ENCODE assay signal across 9 mouse cellular contexts in genomic region chr7:99540016-99540415, GRCm38 (mm10). TPM values are rescaled to one million over a fixed set of nuclear protein-coding genes. Genes with fewer than 3 reads are reported as not detected.
A peak's percentile ranks its signal among the peaks of the same experiment; 100 is the strongest.
DNase-seq lines count a peak whose midpoint lies in the region; ATAC-seq and TF ChIP-seq lines count a peak whose summit lies in the region.
"Had no signal": no experiment of that assay in that cellular context is flagged by ENCODE, and none has a peak within 500 bp of the region (broad histone marks: within the 10 kb centered on the region; RNA-seq: fewer than 3 reads in every experiment).

No protein-coding gene starts in this region.

- TF ChIP-seq CTCF in forebrain, postnatal 0 days (IDR thresholded peaks at IDR 0.05; ENCODE audit: low read depth) = no peak
- no peak for TF ChIP-seq CTCF in bone marrow macrophage, adult 2 months (IDR thresholded peaks at IDR 0.05; ENCODE audit: low read depth, low read length)

- no peak for ATAC-seq in forebrain, postnatal 0 days
- ATAC-seq in forebrain, embryonic 11.5 days (replicated peaks; ENCODE audit: low FRiP score) = no peak
- no peak for ATAC-seq in hindbrain, embryonic 13.5 days (ENCODE audit: low FRiP score)
- no peak for ATAC-seq in midbrain, embryonic 11.5 days (ENCODE audit: low FRiP score)

- H3K4me2 ChIP-seq in forebrain, postnatal 0 days (ENCODE audit: low read depth) = peak overlapping the region; percentile 58
- H3K4me2 ChIP-seq in forebrain, embryonic 11.5 days (ENCODE audit: low read depth, low read length, severe bottlenecking) = no peak overlapping the region
- H3K4me2 ChIP-seq in hindbrain, embryonic 13.5 days = peak overlapping the region; percentile 75
- no peak overlapping the region for H3K4me2 ChIP-seq in midbrain, embryonic 11.5 days

- H3K27me3 ChIP-seq in forebrain, postnatal 0 days (ENCODE audit: insufficient read depth, low read length) = no peaks in the 10 kb centered on the region
- H3K27me3 ChIP-seq in forebrain, embryonic 11.5 days (ENCODE audit: control insufficient read depth, insufficient read depth, low read length) = no peaks in the 10 kb centered on the region
- no peaks in the 10 kb centered on the region for H3K27me3 ChIP-seq in hindbrain, embryonic 13.5 days
- no peaks in the 10 kb centered on the region for H3K27me3 ChIP-seq in midbrain, embryonic 11.5 days (ENCODE audit: control insufficient read depth, insufficient read depth, low read length)

- H3K4me1 ChIP-seq in forebrain, postnatal 0 days (ENCODE audit: insufficient read depth) = peaks cover 32% of the 10 kb centered on the region
- H3K4me1 ChIP-seq in forebrain, embryonic 11.5 days (replicated peaks; ENCODE audit: control insufficient read depth, insufficient read depth, low read length) = peaks cover 3% of the 10 kb centered on the region; the same call in 1 of the 2 replicates
- peaks cover 74% of the 10 kb centered on the region for H3K4me1 ChIP-seq in bone marrow macrophage, adult 2 months (ENCODE audit: control insufficient read depth, insufficient read depth, low read length)
- peaks cover 66% of the 10 kb centered on the region for H3K4me1 ChIP-seq in hindbrain, embryonic 13.5 days (replicated peaks)
- H3K4me1 ChIP-seq in midbrain, embryonic 11.5 days (ENCODE audit: control insufficient read depth, insufficient read depth, low read length) = peaks cover 21% of the 10 kb centered on the region

- H3K27ac ChIP-seq in forebrain, postnatal 0 days (ENCODE audit: low read depth, low read length) = no peak overlapping the region
- H3K27ac ChIP-seq in forebrain, embryonic 11.5 days (ENCODE audit: low read depth, low read length) = no peak overlapping the region
- peak overlapping the region; percentile 70 for H3K27ac ChIP-seq in bone marrow macrophage, adult 2 months (ENCODE audit: insufficient read depth, low read depth, low read length)
- no peak overlapping the region for H3K27ac ChIP-seq in hindbrain, embryonic 13.5 days
- no peak overlapping the region for H3K27ac ChIP-seq in midbrain, embryonic 11.5 days (ENCODE audit: low read depth, low read length)

- 88% methylated on average over 2 of the region's 2 CpGs for WGBS in forebrain, postnatal 0 days
- WGBS in forebrain, embryonic 11.5 days = 70% methylated on average over 2 of the region's 2 CpGs
- WGBS in hindbrain, embryonic 13.5 days = 63% methylated on average over 2 of the region's 2 CpGs
- 70% methylated on average over 2 of the region's 2 CpGs for WGBS in midbrain, embryonic 11.5 days

- H3K9me3 ChIP-seq in forebrain, postnatal 0 days (ENCODE audit: low read length) = no peaks in the 10 kb centered on the region
- H3K9me3 ChIP-seq in forebrain, embryonic 11.5 days (ENCODE audit: control insufficient read depth, low read length) = no peaks in the 10 kb centered on the region
- no peaks in the 10 kb centered on the region for H3K9me3 ChIP-seq in hindbrain, embryonic 13.5 days
- H3K9me3 ChIP-seq in midbrain, embryonic 11.5 days (ENCODE audit: control insufficient read depth, low read length) = no peaks in the 10 kb centered on the region

- DNase-seq in forebrain, postnatal 0 days = no peak
- DNase-seq in forebrain, embryonic 11.5 days (ENCODE audit: low spot score) = no peak
- DNase-seq in midbrain, embryonic 11.5 days (ENCODE audit: low spot score, missing footprints) = peak; percentile 80
- no peak for DNase-seq in urinary bladder, postnatal 25 days (ENCODE audit: low spot score)
- DNase-seq in ovary, postnatal 14 days (ENCODE audit: low spot score) = no peak
- DNase-seq in frontal cortex, postnatal 36 days (ENCODE audit: low spot score in 2 of 2) = no peak
- DNase-seq: thymus, postnatal 4 days had no signal

- no peak for TF ChIP-seq POLR2A in bone marrow macrophage, adult 2 months (IDR thresholded peaks at IDR 0.05; ENCODE audit: borderline replicate concordance, low read depth, low read length)

- H3K9ac ChIP-seq in forebrain, postnatal 0 days = no peak overlapping the region
- no peak overlapping the region for H3K9ac ChIP-seq in forebrain, embryonic 11.5 days (ENCODE audit: low read length)
- peak overlapping the region; percentile 60 for H3K9ac ChIP-seq in hindbrain, embryonic 13.5 days
- H3K9ac ChIP-seq in midbrain, embryonic 11.5 days (ENCODE audit: low read length) = no peak overlapping the region

- H3K36me3 ChIP-seq in forebrain, postnatal 0 days (ENCODE audit: insufficient read depth) = peaks cover 2% of the 10 kb centered on the region; the same call in 1 of the 2 replicates
- H3K36me3 ChIP-seq in forebrain, embryonic 11.5 days (ENCODE audit: control insufficient read depth, insufficient read depth, low read length) = no peaks in the 10 kb centered on the region
- H3K36me3 ChIP-seq in hindbrain, embryonic 13.5 days = peaks cover 9% of the 10 kb centered on the region; the same call in 1 of the 2 replicates
- H3K36me3 ChIP-seq in midbrain, embryonic 11.5 days (ENCODE audit: control insufficient read depth, insufficient read depth, low read length) = no peaks in the 10 kb centered on the region

- no peak overlapping the region for H3K4me3 ChIP-seq in forebrain, postnatal 0 days (ENCODE audit: low read depth, low read length)
- H3K4me3 ChIP-seq in forebrain, embryonic 11.5 days (ENCODE audit: low read depth, low read length) = no peak overlapping the region
- H3K4me3 ChIP-seq in bone marrow macrophage, adult 2 months (ENCODE audit: insufficient read depth, low read length) = peak overlapping the region; percentile 32
- peak overlapping the region; percentile 18 for H3K4me3 ChIP-seq in hindbrain, embryonic 13.5 days
- H3K4me3 ChIP-seq in midbrain, embryonic 11.5 days (ENCODE audit: low read depth, low read length) = no peak overlapping the region

RNA-seq across cellular contexts. Expression of gene Arrb1, which starts 4.8 kb away (rescaled TPM):
- total RNA-seq in forebrain, postnatal 0 days (2014; rRNA removed) = 88.0 and 102 TPM in 2 replicates
- polyA plus RNA-seq in forebrain, postnatal 0 days (2015; fragmentation: Nextera tagmentation; extraction: Ambion mirVana) = 10.3 and 13.0 TPM in 2 replicates
- 4.0 and 4.2 TPM in 2 replicates for polyA plus RNA-seq in forebrain, embryonic 11.5 days (2014; fragmentation: Nextera tagmentation; extraction: Ambion mirVana)
- 127 and 135 TPM in 2 replicates for polyA plus RNA-seq in bone marrow macrophage, adult 2 months (2012; ENCODE audit: insufficient read depth, insufficient read length, missing spikeins)
- 15.6 and 15.9 TPM in 2 replicates for polyA plus RNA-seq in hindbrain, embryonic 13.5 days (2015; fragmentation: Nextera tagmentation; extraction: Ambion mirVana)
- polyA plus RNA-seq in midbrain, embryonic 11.5 days (2014; fragmentation: Nextera tagmentation; extraction: Ambion mirVana) = 4.1 and 4.6 TPM in 2 replicates

RNA-seq across cellular contexts. Expression of gene Rps3, which starts 56.5 kb away (rescaled TPM):
- 1,114 and 1,634 TPM in 2 replicates for total RNA-seq in forebrain, postnatal 0 days (2014; rRNA removed)
- 543 and 688 TPM in 2 replicates for polyA plus RNA-seq in forebrain, postnatal 0 days (2015; fragmentation: Nextera tagmentation; extraction: Ambion mirVana)
- polyA plus RNA-seq in forebrain, embryonic 11.5 days (2014; fragmentation: Nextera tagmentation; extraction: Ambion mirVana) = 699 and 715 TPM in 2 replicates
- 1,023 and 1,161 TPM in 2 replicates for polyA plus RNA-seq in bone marrow macrophage, adult 2 months (2012; ENCODE audit: insufficient read depth, insufficient read length, missing spikeins)
- 523 and 532 TPM in 2 replicates for polyA plus RNA-seq in hindbrain, embryonic 13.5 days (2015; fragmentation: Nextera tagmentation; extraction: Ambion mirVana)
- 716 and 724 TPM in 2 replicates for polyA plus RNA-seq in midbrain, embryonic 11.5 days (2014; fragmentation: Nextera tagmentation; extraction: Ambion mirVana)

Comparison
In these comparisons a context has a peak if more than half of its experiments do, and no peak if none do; other contexts are left out.
1. H3K4me2 ChIP-seq: peak in forebrain, postnatal 0 days (single experiment) and hindbrain, embryonic 13.5 days (single experiment); none in forebrain, embryonic 11.5 days (single experiment) and midbrain, embryonic 11.5 days (single experiment).
2. H3K4me3 ChIP-seq: peak in bone marrow macrophage, adult 2 months (single experiment) and hindbrain, embryonic 13.5 days (single experiment); none in forebrain, postnatal 0 days (single experiment), forebrain, embryonic 11.5 days (single experiment) and midbrain, embryonic 11.5 days (single experiment).